Mouse (Mus musculus) cortical plate, adult 2 months (tissue): ENCODE results near the gene Ncaph2.

Experiments used
- CTCF ChIP-seq: fragments of 200-500 bp; IDR thresholded peaks from 2 replicates; pipeline ENCODE4 v1.5.1; 2011; ENCODE audit warnings: mild to moderate bottlenecking, control low read depth, low read length; ENCODE audit not compliant: insufficient read depth; ENCODE audit errors: extremely low read depth
- POLR2A ChIP-seq: fragments of 200-500 bp; IDR thresholded peaks from 2 replicates; pipeline ENCODE4 v1.6.1; 2011; ENCODE audit warnings: mild to moderate bottlenecking, low read length, control low read depth; ENCODE audit not compliant: insufficient read depth; ENCODE audit errors: extremely low read depth

GRCm38 (mm10) chr15:89313359-89313758 is 42.2 kb upstream of the Ncaph2 start:
- TF ChIP-seq CTCF, result no peak
- TF ChIP-seq POLR2A, result no peak
